Mouse (Mus musculus): ENCODE data around the gene Kin. TPM values are rescaled to one million over a fixed set of nuclear protein-coding genes. Genes with fewer than 3 reads are reported as not detected.
A peak's percentile ranks its signal among the peaks of the same experiment; 100 is the strongest.

Kin gene
- 1 to 10 TPM; 7.6 to 9.2 TPM for total RNA-seq (2021)

- intact Hi-C loops (cut with DNase I), result loop anchor here (2.0 kb wide), 1 partner anchor 32 kb away; the partner anchor contains the start of gene Taf3
These were observed at the start of gene Kin, which contains the start of gene Atp5c1 for GRCm38 (mm10) chr2:10080310-10081010. Gene Kin (plus strand): TSS chr2:10080593. Gene Atp5c1 (minus strand): TSS chr2:10080510.

GRCm38 (mm10) chr2:10033684-10034083 lies 46.7 kb upstream of the Kin start:
- intact Hi-C loops (cut with DNase I), result no loop called here
- no peak for DNase-seq

More at GRCm38 (mm10) chr2:10080310-10081010, at the start of gene Kin, which contains the start of gene Atp5c1:
- peak; percentile 94 to 96 for DNase-seq

GRCm38 (mm10) chr2:10034976-10035375 lies 45.4 kb upstream of the Kin start:
- intact Hi-C loops (cut with DNase I), result no loop called here
- no peak for DNase-seq

GRCm38 (mm10) chr2:10047758-10048436 lies 32.5 kb upstream of the Kin start:
- peak; percentile 35 to 36 for DNase-seq
- intact Hi-C loops (cut with DNase I), result loop anchor here (2.0 kb wide), 1 partner anchor 33 kb away; the partner anchor contains the start of genes Atp5c1 and Kin

- intact Hi-C loops (cut with DNase I), result loop anchor here (2.0 kb wide), 1 partner anchor 32 kb away; the partner anchor contains the start of genes Atp5c1 and Kin
These were observed 31.9 kb upstream of the Kin start, which contains the start of gene Taf3 for GRCm38 (mm10) chr2:10048461-10048860. Gene Taf3 (minus strand): TSS chr2:10048596.

GRCm38 (mm10) chr2:10049456-10049855 lies 30.9 kb upstream of the Kin start:
- intact Hi-C loops (cut with DNase I), result loop anchor here (2.0 kb wide), 1 partner anchor 31 kb away; the partner anchor contains the start of genes Atp5c1 and Kin

More at GRCm38 (mm10) chr2:10048461-10048860, 31.9 kb upstream of the Kin start, which contains the start of gene Taf3:
- DNase-seq, result peak; percentile 93 to 95

GRCm38 (mm10) chr2:10050878-10051277 lies 29.5 kb upstream of the Kin start:
- no peak for DNase-seq
- intact Hi-C loops (cut with DNase I), result no loop called here

More at GRCm38 (mm10) chr2:10049456-10049855, 30.9 kb upstream of the Kin start:
- no peak for DNase-seq

- DNase-seq, result no peak
- intact Hi-C loops (cut with DNase I), result no loop called here
These were observed 28.4 kb upstream of the Kin start for GRCm38 (mm10) chr2:10051996-10052395.

- DNase-seq, result no peak
- intact Hi-C loops (cut with DNase I), result no loop called here
These were observed 21.6 kb upstream of the Kin start for GRCm38 (mm10) chr2:10058836-10059235.

- intact Hi-C loops (cut with DNase I), result no loop called here
These were observed 8.6 kb upstream of the Kin start for GRCm38 (mm10) chr2:10071751-10072150.

GRCm38 (mm10) chr2:10074470-10074869 lies 5.9 kb upstream of the Kin start:
- no peak for DNase-seq
- intact Hi-C loops (cut with DNase I), result no loop called here

More at GRCm38 (mm10) chr2:10071751-10072150, 8.6 kb upstream of the Kin start:
- no peak for DNase-seq

- intact Hi-C loops (cut with DNase I), result no loop called here
- DNase-seq, result no peak
These were observed 3.7 kb upstream of the Kin start for GRCm38 (mm10) chr2:10076675-10077074.

GRCm38 (mm10) chr2:10079745-10080309 lies 566 bp upstream of the Kin start:
- intact Hi-C loops (cut with DNase I), result loop anchor here (2.0 kb wide), 1 partner anchor 31 kb away; the partner anchor contains the start of gene Taf3

GRCm38 (mm10) chr2:10081453-10082080 lies 1.2 kb downstream of the Kin start:
- intact Hi-C loops (cut with DNase I), result loop anchor here (2.0 kb wide), 1 partner anchor 33 kb away; the partner anchor contains the start of gene Taf3
- no peak for DNase-seq

More at GRCm38 (mm10) chr2:10079745-10080309, 566 bp upstream of the Kin start:
- no peak for DNase-seq

GRCm38 (mm10) chr2:10082737-10083136 lies 2.3 kb downstream of the Kin start:
- no peak for DNase-seq
- intact Hi-C loops (cut with DNase I), result no loop called here

- DNase-seq, result no peak
- intact Hi-C loops (cut with DNase I), result no loop called here
These were observed 7.0 kb downstream of the Kin start for GRCm38 (mm10) chr2:10087256-10087850.

GRCm38 (mm10) chr2:10094327-10095100 lies 14.1 kb downstream of the Kin start:
- no peak for DNase-seq
- intact Hi-C loops (cut with DNase I), result no loop called here

- peak; percentile 45 to 60 for DNase-seq
- intact Hi-C loops (cut with DNase I), result no loop called here
These were observed 18.3 kb downstream of the Kin start for GRCm38 (mm10) chr2:10098598-10099215.

GRCm38 (mm10) chr2:10100471-10100870 lies 20.1 kb downstream of the Kin start:
- intact Hi-C loops (cut with DNase I), result no loop called here
- DNase-seq, result no peak

All from heart, postnatal 36 days (tissue).